Mouse (Mus musculus): ENCODE measurements at regions not wholly inside any gene's neighbourhood (a gene's known extent, or its start where the extent isn't known, plus 50 kb on each side); places are given as distances from the start of the nearest gene placed in this dataset.

GRCm38 (mm10) chr2:92854331-92854730 is 60.6 kb upstream of the Syt13 start:
- ATAC-seq = no peak
- 29% methylated on average over 4 of the region's 4 CpGs for WGBS
- H3K36me3 ChIP-seq (ENCODE audit: control insufficient read depth, insufficient read depth) = no peaks in the 10 kb centered on the region
- no peak overlapping the region for H3K4me2 ChIP-seq (replicated peaks; ENCODE audit: low read depth)
- no peaks in the 10 kb centered on the region for H3K9me3 ChIP-seq (ENCODE audit: control insufficient read depth)
- H3K27ac ChIP-seq (ENCODE audit: low read depth, low read length) = no peak overlapping the region
- H3K27me3 ChIP-seq (replicated peaks; ENCODE audit: control insufficient read depth, insufficient read depth, low read length) = no peaks in the 10 kb centered on the region
- TF ChIP-seq CTCF (IDR thresholded peaks at IDR 0.05; ENCODE audit: low read depth) = no peak
- no peak overlapping the region for H3K4me3 ChIP-seq (ENCODE audit: low read depth, low read length)
- H3K9ac ChIP-seq (ENCODE audit: low read depth, low read length) = no peak overlapping the region
- H3K4me1 ChIP-seq (replicated peaks; ENCODE audit: control insufficient read depth, insufficient read depth, low read length) = no peaks in the 10 kb centered on the region

GRCm38 (mm10) chr2:92856047-92856446 is 58.9 kb upstream of the Syt13 start:
- WGBS = 68% methylated on average over 12 of the region's 12 CpGs
- Histone ChIP-seq H3K9ac (ENCODE audit: low read depth, low read length) (no peak overlapping the region), H3K4me1 (replicated peaks; ENCODE audit: control insufficient read depth, insufficient read depth, low read length) (no peaks in the 10 kb centered on the region), H3K36me3 (ENCODE audit: control insufficient read depth, insufficient read depth) (no peaks in the 10 kb centered on the region), H3K4me2 (replicated peaks; ENCODE audit: low read depth) (no peak overlapping the region), H3K9me3 (ENCODE audit: control insufficient read depth) (no peaks in the 10 kb centered on the region), H3K4me3 (ENCODE audit: low read depth, low read length) (no peak overlapping the region), H3K27ac (ENCODE audit: low read depth, low read length) (no peak overlapping the region), H3K27me3 (replicated peaks; ENCODE audit: control insufficient read depth, insufficient read depth, low read length) (no peaks in the 10 kb centered on the region)
- no peak for TF ChIP-seq CTCF (IDR thresholded peaks at IDR 0.05; ENCODE audit: low read depth)
- ATAC-seq = no peak

- TF ChIP-seq CTCF (IDR thresholded peaks at IDR 0.05; ENCODE audit: low read depth) = no peak
- H3K9ac ChIP-seq (ENCODE audit: low read depth, low read length) = no peak overlapping the region
- no peaks in the 10 kb centered on the region for H3K27me3 ChIP-seq (replicated peaks; ENCODE audit: control insufficient read depth, insufficient read depth, low read length)
- no peak for ATAC-seq
- no peaks in the 10 kb centered on the region for H3K9me3 ChIP-seq (ENCODE audit: control insufficient read depth)
- no peak overlapping the region for H3K4me3 ChIP-seq (ENCODE audit: low read depth, low read length)
- no peak overlapping the region for H3K4me2 ChIP-seq (replicated peaks; ENCODE audit: low read depth)
- H3K4me1 ChIP-seq (replicated peaks; ENCODE audit: control insufficient read depth, insufficient read depth, low read length) = no peaks in the 10 kb centered on the region
- H3K27ac ChIP-seq (ENCODE audit: low read depth, low read length) = no peak overlapping the region
- no peaks in the 10 kb centered on the region for H3K36me3 ChIP-seq (ENCODE audit: control insufficient read depth, insufficient read depth)
- WGBS = 75% methylated on average over 8 of the region's 8 CpGs
Measured at GRCm38 (mm10) chr2:92860502-92861197, 54.2 kb upstream of the Syt13 start.

Measured in intestine, postnatal 0 days (tissue).